Mouse (Mus musculus) forebrain, embryonic 16.5 days (tissue): ENCODE data around the gene Fxyd4. TPM values are rescaled to one million over a fixed set of nuclear protein-coding genes. Genes with fewer than 3 reads are reported as not detected.

Source experiments
- ATAC-seq: fragments of 200-750 bp; cut with Nextera tagmentation; 2 replicates; pipeline ENCODE4 v1.8.0; 2017; ENCODE audit warnings: mild to moderate bottlenecking, moderate library complexity
- H3K27ac ChIP-seq: fragments of 300-500 bp; sonication (generic); 2 replicates; pipeline ENCODE4 v1.5.1; 2014; ENCODE audit warnings: low read length, control low read depth
- H3K27me3 ChIP-seq: fragments of 300-500 bp; sonication (generic); replicated peaks from 2 replicates; pipeline ENCODE4 v1.6.1; 2014; ENCODE audit warnings: low read length; ENCODE audit not compliant: control insufficient read depth, insufficient read depth
- H3K36me3 ChIP-seq: fragments of 300-500 bp; sonication (generic); 2 replicates; pipeline ENCODE4 v1.6.1; 2014; ENCODE audit not compliant: control insufficient read depth, insufficient read depth
- H3K4me1 ChIP-seq: fragments of 300-500 bp; sonication (generic); replicated peaks from 2 replicates; pipeline ENCODE4 v1.6.1; 2014; ENCODE audit warnings: low read length; ENCODE audit not compliant: control insufficient read depth, insufficient read depth
- H3K4me2 ChIP-seq: fragments of 300-500 bp; sonication (generic); 2 replicates; pipeline ENCODE4 v1.6.1; 2014; ENCODE audit warnings: mild to moderate bottlenecking, low read length, control low read depth
- H3K4me3 ChIP-seq: fragments of 300-500 bp; sonication (generic); replicated peaks from 2 replicates; pipeline ENCODE4 v1.5.1; 2014; ENCODE audit warnings: mild to moderate bottlenecking, low read length, control low read depth
- H3K9ac ChIP-seq: fragments of 300-500 bp; sonication (generic); replicated peaks from 2 replicates; pipeline ENCODE4 v1.6.1; 2014; ENCODE audit warnings: low read depth, low read length, control low read depth
- H3K9me3 ChIP-seq: fragments of 300-500 bp; sonication (generic); 2 replicates; pipeline ENCODE4 v1.6.1; 2016; ENCODE audit warnings: low read length; ENCODE audit not compliant: control insufficient read depth
- WGBS: fragments of 180-500 bp; shearing (Covaris S2); extraction: QIAGEN DNeasy Blood & Tissue Kit; methylation state at CpG from one replicate; pipeline ENCODE4 v1.1.7; 2014; 5-methylcytosine and 5-hydroxymethylcytosine counted together
- polyA plus RNA-seq: library from polyadenylated mRNA; unstranded; fragments of >200 nt; fragmentation: Nextera tagmentation; extraction: Ambion mirVana; gene quantifications from 2 replicates; pipeline ENCODE4 v1.2.1, GENCODE M21; 2015

The Fxyd4 gene
- polyA plus RNA-seq: 1.5 and 3.5 TPM in 2 replicates

- WGBS: 74% methylated on average over 10 of the region's 10 CpGs
- no peak within 1 kb of the TSS for H3K4me3 ChIP-seq
These were observed at the start of gene Fxyd4 for GRCm38 (mm10) chr6:117937222-117937932. Gene Fxyd4 (minus strand): TSS chr6:117937692.

GRCm38 (mm10) chr6:117987173-117987572, 49.7 kb upstream of the Fxyd4 start:
- WGBS: 58% methylated on average over 5 of the region's 5 CpGs
- Histone ChIP-seq H3K9ac (no peak overlapping the region), H3K27ac (no peak overlapping the region)

More at GRCm38 (mm10) chr6:117937222-117937932, at the start of gene Fxyd4:
- Histone ChIP-seq H3K4me2 (no peak within 1 kb of the TSS), H3K36me3 (no peaks in the 10 kb centered on the region), H3K9ac (no peak within 1 kb of the TSS), H3K9me3 (no peaks in the 10 kb centered on the region), H3K4me1 (no peaks in the 10 kb centered on the region), H3K27ac (no peak within 1 kb of the TSS), H3K27me3 (no peaks in the 10 kb centered on the region)
- ATAC-seq: no peak

GRCm38 (mm10) chr6:117966729-117967128, 29.2 kb upstream of the Fxyd4 start:
- H3K4me1 ChIP-seq: no peaks in the 10 kb centered on the region
- no peak overlapping the region for H3K4me3 ChIP-seq
- WGBS: 62% methylated on average over 9 of the region's 9 CpGs
- no peak for ATAC-seq
- no peaks in the 10 kb centered on the region for H3K9me3 ChIP-seq
- H3K4me2 ChIP-seq: no peak overlapping the region
- no peak overlapping the region for H3K9ac ChIP-seq
- H3K36me3 ChIP-seq: no peaks in the 10 kb centered on the region
- H3K27me3 ChIP-seq: no peaks in the 10 kb centered on the region; the same call in 1 of the 2 replicates
- no peak overlapping the region for H3K27ac ChIP-seq

More at GRCm38 (mm10) chr6:117987173-117987572, 49.7 kb upstream of the Fxyd4 start:
- no peaks in the 10 kb centered on the region for H3K9me3 ChIP-seq
- no peaks in the 10 kb centered on the region for H3K27me3 ChIP-seq
- no peak overlapping the region for H3K4me3 ChIP-seq
- no peak for ATAC-seq
- no peak overlapping the region for H3K4me2 ChIP-seq
- no peaks in the 10 kb centered on the region for H3K4me1 ChIP-seq
- no peaks in the 10 kb centered on the region for H3K36me3 ChIP-seq

- Histone ChIP-seq H3K9me3 (no peaks in the 10 kb centered on the region), H3K4me2 (no peak overlapping the region), H3K4me3 (no peak overlapping the region), H3K9ac (no peak overlapping the region), H3K36me3 (no peaks in the 10 kb centered on the region), H3K4me1 (no peaks in the 10 kb centered on the region), H3K27ac (no peak overlapping the region), H3K27me3 (no peaks in the 10 kb centered on the region; the same call in 1 of the 2 replicates)
- 88% methylated on average over 3 of the region's 3 CpGs for WGBS
- no peak for ATAC-seq
These were observed 25.7 kb upstream of the Fxyd4 start for GRCm38 (mm10) chr6:117963201-117963600.

- 22% methylated on average over 14 of the region's 14 CpGs for WGBS
- H3K9ac ChIP-seq: no peak overlapping the region
- H3K9me3 ChIP-seq: no peaks in the 10 kb centered on the region
- no peak overlapping the region for H3K4me3 ChIP-seq
- H3K27me3 ChIP-seq: no peaks in the 10 kb centered on the region
- H3K27ac ChIP-seq: no peak overlapping the region
- no peaks in the 10 kb centered on the region for H3K36me3 ChIP-seq
- 0 out of 2 replicates have a peak, but pooled peaks cover 2% of the 10 kb centered on the region for H3K4me1 ChIP-seq
- no peak overlapping the region for H3K4me2 ChIP-seq
- no peak for ATAC-seq
These were observed 19.5 kb upstream of the Fxyd4 start for GRCm38 (mm10) chr6:117956851-117957501.

GRCm38 (mm10) chr6:117956161-117956560, 18.7 kb upstream of the Fxyd4 start:
- Histone ChIP-seq H3K27ac (no peak overlapping the region), H3K36me3 (no peaks in the 10 kb centered on the region), H3K9me3 (no peaks in the 10 kb centered on the region), H3K4me1 (0 out of 2 replicates have a peak, but pooled peaks cover 2% of the 10 kb centered on the region), H3K4me2 (no peak overlapping the region), H3K9ac (no peak overlapping the region), H3K4me3 (no peak overlapping the region), H3K27me3 (no peaks in the 10 kb centered on the region)
- WGBS: 75% methylated on average over 6 of the region's 6 CpGs
- ATAC-seq: no peak

- no peak overlapping the region for H3K9ac ChIP-seq
- H3K4me1 ChIP-seq: 0 out of 2 replicates have a peak, but pooled peaks cover 2% of the 10 kb centered on the region
- H3K27ac ChIP-seq: no peak overlapping the region
- H3K27me3 ChIP-seq: no peaks in the 10 kb centered on the region
- no peak overlapping the region for H3K4me3 ChIP-seq
- 88% methylated on average over 4 of the region's 4 CpGs for WGBS
- H3K36me3 ChIP-seq: no peaks in the 10 kb centered on the region
- no peak overlapping the region for H3K4me2 ChIP-seq
- no peaks in the 10 kb centered on the region for H3K9me3 ChIP-seq
- no peak for ATAC-seq
These were observed 14.8 kb upstream of the Fxyd4 start for GRCm38 (mm10) chr6:117952330-117952729.

GRCm38 (mm10) chr6:117943899-117944298, 6.4 kb upstream of the Fxyd4 start:
- H3K27me3 ChIP-seq: no peaks in the 10 kb centered on the region
- H3K9me3 ChIP-seq: no peaks in the 10 kb centered on the region
- ATAC-seq: no peak
- no peak overlapping the region for H3K9ac ChIP-seq
- H3K4me3 ChIP-seq: no peak overlapping the region
- H3K36me3 ChIP-seq: no peaks in the 10 kb centered on the region
- no peak overlapping the region for H3K4me2 ChIP-seq
- WGBS: 92% methylated on average over 2 of the region's 2 CpGs
- no peaks in the 10 kb centered on the region for H3K4me1 ChIP-seq
- no peak overlapping the region for H3K27ac ChIP-seq

- 83% methylated on average over 10 of the region's 10 CpGs for WGBS
- Histone ChIP-seq H3K9me3 (no peaks in the 10 kb centered on the region), H3K4me2 (no peak overlapping the region)
These were observed 5.3 kb upstream of the Fxyd4 start for GRCm38 (mm10) chr6:117942769-117943168.

More at GRCm38 (mm10) chr6:117942769-117943168, 5.3 kb upstream of the Fxyd4 start:
- Histone ChIP-seq H3K4me3 (no peak overlapping the region), H3K4me1 (no peaks in the 10 kb centered on the region), H3K27ac (no peak overlapping the region), H3K9ac (no peak overlapping the region), H3K36me3 (no peaks in the 10 kb centered on the region), H3K27me3 (no peaks in the 10 kb centered on the region)
- ATAC-seq: no peak
